In genomic region chr12:79864346-79865178, GRCm38 (mm10) we compare ENCODE assay signal across 10 mouse cellular contexts.
DNase-seq lines count a peak whose midpoint lies in the region; ATAC-seq lines count a peak whose summit lies in the region.
"Had no signal": no experiment of that assay in that cellular context is flagged by ENCODE, and none has a peak within 500 bp of the region (broad histone marks: within the 10 kb centered on the region; RNA-seq: fewer than 3 reads in every experiment).

No protein-coding gene starts in this region.

- H3K9ac ChIP-seq in limb, embryonic 12.5 days (replicated peaks): no peak overlapping the region
- H3K9ac ChIP-seq in hindbrain, embryonic 12.5 days: no peak overlapping the region

- no peaks in the 10 kb centered on the region; the same call in 1 of the 2 replicates for H3K9me3 ChIP-seq in limb, embryonic 12.5 days
- 0 out of 2 replicates have a peak, but pooled peaks cover 4% of the 10 kb centered on the region for H3K9me3 ChIP-seq in hindbrain, embryonic 12.5 days (replicated peaks)

- DNase-seq in gastrocnemius, adult 18-20 months (ENCODE audit: low spot score): peak; percentile 63
- no peak for DNase-seq in gastrocnemius, postnatal 10 days
- peak; percentile 47 for DNase-seq in urinary bladder, postnatal 14 days (ENCODE audit: low spot score)
- no peak for DNase-seq in urinary bladder, postnatal 25 days (ENCODE audit: low spot score)
- DNase-seq in MN1 (ENCODE audit: low spot score): no peak
- DNase-seq in layer of hippocampus, adult 9-10 months (ENCODE audit: low spot score): no peak
- DNase-seq: cerebellum, postnatal 36 days; kidney, adult 2 months had no signal

- no peak overlapping the region for H3K4me2 ChIP-seq in limb, embryonic 12.5 days
- H3K4me2 ChIP-seq in hindbrain, embryonic 12.5 days (replicated peaks): no peak overlapping the region

- peak overlapping the region; percentile 64 for H3K27ac ChIP-seq in limb, embryonic 12.5 days
- no peak overlapping the region for H3K27ac ChIP-seq in hindbrain, embryonic 12.5 days

- no peaks in the 10 kb centered on the region for H3K36me3 ChIP-seq in limb, embryonic 12.5 days
- H3K36me3 ChIP-seq in hindbrain, embryonic 12.5 days: no peaks in the 10 kb centered on the region

- no peak overlapping the region for H3K4me3 ChIP-seq in limb, embryonic 12.5 days (replicated peaks)
- no peak overlapping the region for H3K4me3 ChIP-seq in hindbrain, embryonic 12.5 days

- H3K27me3 ChIP-seq in limb, embryonic 12.5 days: no peaks in the 10 kb centered on the region
- H3K27me3 ChIP-seq in hindbrain, embryonic 12.5 days: no peaks in the 10 kb centered on the region

- WGBS in limb, embryonic 12.5 days: 67% methylated on average over 20 of the region's 20 CpGs
- 73% methylated on average over 20 of the region's 20 CpGs for WGBS in hindbrain, embryonic 12.5 days

- ATAC-seq in limb, embryonic 12.5 days (ENCODE audit: insufficient number of reproducible peaks, insufficient read depth, low FRiP score, low TSS enrichment, low read depth): 0 out of 2 replicates have a peak, but pooled peaks have one; percentile 26
- no peak for ATAC-seq in hindbrain, embryonic 12.5 days (ENCODE audit: low FRiP score)

- H3K4me1 ChIP-seq in limb, embryonic 12.5 days (replicated peaks): peaks cover 28% of the 10 kb centered on the region
- peaks cover 8% of the 10 kb centered on the region for H3K4me1 ChIP-seq in hindbrain, embryonic 12.5 days

Comparison
In these comparisons a context has a peak if more than half of its experiments do, and no peak if none do; other contexts are left out.
1. DNase-seq: peak in gastrocnemius, adult 18-20 months (single experiment) and urinary bladder, postnatal 14 days (single experiment); none in gastrocnemius, postnatal 10 days (single experiment), urinary bladder, postnatal 25 days (single experiment), MN1 (single experiment) and layer of hippocampus, adult 9-10 months (single experiment).